Mouse (Mus musculus) forebrain, embryonic 11.5 days (tissue): Measurements from ENCODE around the gene Otc. TPM values are rescaled to one million over a fixed set of nuclear protein-coding genes. Genes with fewer than 3 reads are reported as not detected.

Experiments used
- ATAC-seq: fragments of 200-750 bp; cut with Nextera tagmentation; replicated peaks from 2 replicates; pipeline ENCODE4 v1.8.0; 2017; ENCODE audit warnings: moderate TSS enrichment; ENCODE audit not compliant: low FRiP score
- DNase-seq: peaks from one replicate; pipeline ENCODE4 v3.0.0-alpha.2; 2017; ENCODE audit warnings: low spot score
- H3K27ac ChIP-seq: fragments of 300-500 bp; sonication (generic); 2 replicates; pipeline ENCODE4 v1.5.1; 2014; ENCODE audit warnings: low read depth, low read length
- H3K27me3 ChIP-seq: fragments of 300-500 bp; sonication (generic); 2 replicates; pipeline ENCODE4 v1.6.1; 2014; ENCODE audit warnings: mild to moderate bottlenecking, low read length, mixed read lengths; ENCODE audit not compliant: control insufficient read depth, insufficient read depth
- H3K36me3 ChIP-seq: fragments of 300-500 bp; sonication (generic); 2 replicates; pipeline ENCODE4 v1.6.1; 2014; ENCODE audit warnings: mild to moderate bottlenecking, low read length, moderate library complexity, mixed read lengths; ENCODE audit not compliant: control insufficient read depth, insufficient read depth
- H3K4me1 ChIP-seq: fragments of 300-500 bp; sonication (generic); replicated peaks from 2 replicates; pipeline ENCODE4 v1.6.1; 2014; ENCODE audit warnings: low read length, mixed read lengths; ENCODE audit not compliant: control insufficient read depth, insufficient read depth
- H3K4me2 ChIP-seq: fragments of 300-500 bp; sonication (generic); 2 replicates; pipeline ENCODE4 v1.6.1; 2014; ENCODE audit warnings: low read depth, mild to moderate bottlenecking, low read length, moderate library complexity, mixed read lengths; ENCODE audit not compliant: severe bottlenecking
- H3K4me3 ChIP-seq: fragments of 300-500 bp; sonication (generic); 2 replicates; pipeline ENCODE4 v1.5.1; 2014; ENCODE audit warnings: low read depth, low read length
- H3K9ac ChIP-seq: fragments of 300-500 bp; sonication (generic); 2 replicates; pipeline ENCODE4 v1.6.1; 2014; ENCODE audit warnings: low read length
- H3K9me3 ChIP-seq: fragments of 300-500 bp; sonication (generic); 2 replicates; pipeline ENCODE4 v1.6.1; 2016; ENCODE audit warnings: low read length, mixed read lengths; ENCODE audit not compliant: control insufficient read depth
- WGBS: fragments of 180-500 bp; shearing (Covaris S2); extraction: QIAGEN DNeasy Blood & Tissue Kit; methylation state at CpG from one replicate; pipeline ENCODE4 v1.1.7; 2014; 5-methylcytosine and 5-hydroxymethylcytosine counted together
- polyA plus RNA-seq: library from polyadenylated mRNA; unstranded; fragments of >200 nt; fragmentation: Nextera tagmentation; extraction: Ambion mirVana; gene quantifications from 2 replicates; pipeline ENCODE4 v1.2.1, GENCODE M21; 2014

Gene Otc
- not detected in 2 replicates for polyA plus RNA-seq

DNA sequence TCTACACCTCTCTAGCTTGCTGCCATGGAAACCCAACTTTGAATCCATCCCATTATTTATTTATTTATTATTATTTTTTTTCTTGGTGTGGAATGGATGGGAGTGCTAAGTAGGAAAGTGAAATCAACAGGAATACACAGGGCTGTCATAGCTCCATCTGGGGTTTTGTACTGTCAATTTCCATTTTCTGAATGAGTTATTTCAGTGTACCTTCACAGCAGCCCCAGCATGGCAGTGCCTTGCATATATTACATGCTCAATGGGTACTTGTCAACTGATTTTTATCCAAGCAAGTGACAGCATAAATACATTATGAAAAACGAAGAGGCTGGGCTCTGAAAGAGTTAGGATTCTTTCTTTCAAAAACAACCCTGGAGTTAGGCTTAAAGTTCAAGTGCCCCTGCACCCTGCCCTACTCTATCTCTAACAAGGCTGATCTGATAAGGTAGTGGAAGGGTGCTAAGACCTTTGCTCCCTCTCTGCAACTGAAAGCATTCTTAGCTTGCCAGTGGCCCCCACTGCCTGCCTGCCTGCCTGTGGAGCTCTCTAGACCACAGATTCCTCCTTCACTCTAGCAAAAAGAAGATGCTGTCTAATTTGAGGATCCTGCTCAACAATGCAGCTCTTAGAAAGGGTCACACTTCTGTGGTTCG lies at the start of gene Otc:
Gene Otc, plus strand, starts transcription at position 454 of the 653 bp plus-strand sequence.
- WGBS = 63% methylated on average over 2 of the region's 2 CpGs
- ATAC-seq = no peak

DNA sequence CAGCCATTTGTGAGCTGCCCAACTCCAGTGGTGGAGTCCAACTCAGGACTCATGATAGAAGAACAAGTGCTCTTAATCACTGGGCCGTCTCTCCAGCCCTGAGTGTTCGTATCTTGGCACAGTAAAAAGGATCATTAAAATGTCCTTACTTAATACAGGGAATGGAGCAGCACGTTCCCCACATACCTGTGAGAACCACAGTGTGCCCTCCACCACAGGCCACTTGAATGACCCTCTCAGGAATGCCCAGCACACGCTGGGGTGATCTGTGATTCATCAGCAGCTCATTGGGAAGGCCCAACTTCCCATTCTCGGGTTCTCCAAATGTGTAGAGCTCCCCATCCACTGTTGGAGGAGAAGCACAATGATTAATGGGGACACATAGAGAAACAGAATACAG lies 46.2 kb upstream of the Otc start:
- Histone ChIP-seq H3K9ac (no peak overlapping the region), H3K27me3 (no peaks in the 10 kb centered on the region), H3K36me3 (no peaks in the 10 kb centered on the region; the same call in 1 of the 2 replicates), H3K4me2 (no peak overlapping the region), H3K4me1 (no peaks in the 10 kb centered on the region), H3K9me3 (no peaks in the 10 kb centered on the region), H3K4me3 (no peak overlapping the region), H3K27ac (no peak overlapping the region)
- ATAC-seq = no peak
- DNase-seq = no peak
- WGBS = 83% methylated on average over 5 of the region's 5 CpGs

More for the DNA sequence above, at the start of gene Otc:
- H3K9ac ChIP-seq = no peak within 1 kb of the TSS
- H3K27me3 ChIP-seq = no peaks in the 10 kb centered on the region
- H3K4me2 ChIP-seq = no peak within 1 kb of the TSS
- no peaks in the 10 kb centered on the region for H3K9me3 ChIP-seq
- no peak for DNase-seq
- no peaks in the 10 kb centered on the region for H3K36me3 ChIP-seq
- H3K4me1 ChIP-seq = no peaks in the 10 kb centered on the region
- no peak within 1 kb of the TSS for H3K4me3 ChIP-seq
- no peak within 1 kb of the TSS for H3K27ac ChIP-seq

DNA sequence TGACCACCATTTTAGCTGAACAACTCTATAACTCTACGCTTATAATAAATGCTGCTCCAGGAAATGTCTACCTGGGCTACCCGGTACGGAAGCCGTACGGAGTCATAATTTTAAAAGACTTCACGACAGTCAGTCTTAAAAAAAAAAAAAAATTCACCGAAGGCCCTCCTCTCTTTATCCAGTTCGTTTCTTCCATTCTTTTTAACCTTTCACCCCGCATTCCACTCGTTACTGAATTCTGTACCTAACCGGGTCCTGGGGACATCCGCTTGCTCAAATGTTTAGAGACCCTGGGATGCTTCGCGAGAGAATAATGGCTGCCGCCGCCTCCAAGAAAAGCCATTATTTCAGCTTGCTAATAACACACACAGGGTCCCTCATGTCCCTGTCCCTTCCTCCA lies 36.1 kb upstream of the Otc start:
- no peak for DNase-seq
- H3K4me3 ChIP-seq = peak overlapping the region; percentile 48
- peak overlapping the region; percentile 37; the same call in 1 of the 2 replicates for H3K27ac ChIP-seq
- no peaks in the 10 kb centered on the region for H3K9me3 ChIP-seq
- ATAC-seq = peak; percentile 12
- no peaks in the 10 kb centered on the region for H3K36me3 ChIP-seq
- peak overlapping the region; percentile 56 for H3K9ac ChIP-seq
- peak overlapping the region; percentile 45; the same call in 1 of the 2 replicates for H3K4me2 ChIP-seq
- WGBS = 22% methylated on average over 16 of the region's 16 CpGs
- H3K27me3 ChIP-seq = no peaks in the 10 kb centered on the region
- no peaks in the 10 kb centered on the region for H3K4me1 ChIP-seq

DNA sequence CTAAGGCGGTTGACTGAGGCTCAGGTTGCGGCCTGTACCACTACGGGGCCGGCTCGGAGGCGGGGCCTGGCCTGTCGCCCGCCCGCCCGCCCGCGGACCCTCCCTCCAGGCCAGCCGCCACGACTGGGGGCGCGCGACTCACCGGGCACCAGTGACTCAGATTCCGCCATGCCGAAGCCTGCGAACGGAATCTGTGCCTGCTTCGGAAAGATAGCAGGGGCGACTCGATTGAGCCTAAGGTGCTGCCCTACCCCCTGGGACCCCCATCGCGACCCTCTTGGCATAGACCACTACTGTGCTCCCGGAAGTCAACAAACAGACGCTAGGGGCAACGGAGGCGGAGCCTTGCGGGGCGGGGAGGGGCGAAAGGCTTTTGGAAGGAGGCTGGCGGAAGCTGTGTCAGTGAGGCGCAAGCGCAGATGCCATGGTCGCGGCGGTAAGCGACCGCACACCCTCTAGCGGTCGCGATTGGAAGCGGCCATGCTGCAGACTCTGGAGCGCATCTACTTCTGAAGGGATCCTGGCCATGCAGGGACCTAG lies 35.6 kb upstream of the Otc start, which contains the start of gene Rpgr:
Gene Rpgr, minus strand, starts transcription at position 511 of the 540 bp plus-strand sequence.
- peak; percentile 98 for ATAC-seq
- 20% methylated on average over 40 of the region's 47 CpGs for WGBS

GRCm38 (mm10) chrX:10219281-10219680 lies 32.8 kb upstream of the Otc start:
- Histone ChIP-seq H3K9me3 (no peaks in the 10 kb centered on the region), H3K36me3 (no peaks in the 10 kb centered on the region), H3K4me1 (no peaks in the 10 kb centered on the region), H3K27me3 (no peaks in the 10 kb centered on the region), H3K27ac (no peak overlapping the region), H3K9ac (no peak overlapping the region), H3K4me3 (no peak overlapping the region), H3K4me2 (no peak overlapping the region)
- 77% methylated on average over 6 of the region's 6 CpGs for WGBS
- DNase-seq (no peak), ATAC-seq (no peak)

More for the DNA sequence above, 35.6 kb upstream of the Otc start, which contains the start of gene Rpgr:
- peak; percentile 94 for DNase-seq
- Histone ChIP-seq H3K36me3 (no peaks in the 10 kb centered on the region), H3K27ac (peak within 1 kb of the TSS; percentile 37; the same call in 1 of the 2 replicates), H3K4me1 (no peaks in the 10 kb centered on the region), H3K9ac (peak within 1 kb of the TSS; percentile 56), H3K9me3 (no peaks in the 10 kb centered on the region), H3K4me3 (peak within 1 kb of the TSS; percentile 48), H3K27me3 (no peaks in the 10 kb centered on the region), H3K4me2 (peak within 1 kb of the TSS; percentile 45)

DNA sequence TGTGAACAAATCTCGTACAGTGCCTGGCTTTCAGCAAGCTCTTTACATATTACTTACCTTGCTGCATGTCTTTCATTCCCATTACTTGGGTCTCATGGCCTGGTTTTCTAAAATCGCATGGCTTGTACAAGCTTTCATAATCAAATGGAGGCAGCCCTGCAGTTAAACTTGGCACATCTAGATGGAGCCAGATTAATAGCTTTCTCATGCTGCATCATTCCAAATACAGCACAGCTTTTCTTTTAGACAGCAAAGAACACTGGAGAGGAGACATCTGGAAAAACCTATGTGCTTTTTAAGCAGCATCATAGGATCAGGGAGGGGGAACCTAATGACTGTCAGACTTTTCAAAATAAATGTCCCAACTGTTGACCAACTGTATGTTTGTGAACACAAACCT lies 19.1 kb upstream of the Otc start:
- H3K27me3 ChIP-seq = no peaks in the 10 kb centered on the region
- no peaks in the 10 kb centered on the region for H3K36me3 ChIP-seq
- WGBS = 76% methylated on average over 2 of the region's 2 CpGs
- H3K4me3 ChIP-seq = no peak overlapping the region
- no peak overlapping the region for H3K4me2 ChIP-seq
- H3K4me1 ChIP-seq = no peaks in the 10 kb centered on the region
- no peak overlapping the region for H3K27ac ChIP-seq
- H3K9me3 ChIP-seq = no peaks in the 10 kb centered on the region
- no peak for ATAC-seq
- no peak for DNase-seq
- no peak overlapping the region for H3K9ac ChIP-seq

DNA sequence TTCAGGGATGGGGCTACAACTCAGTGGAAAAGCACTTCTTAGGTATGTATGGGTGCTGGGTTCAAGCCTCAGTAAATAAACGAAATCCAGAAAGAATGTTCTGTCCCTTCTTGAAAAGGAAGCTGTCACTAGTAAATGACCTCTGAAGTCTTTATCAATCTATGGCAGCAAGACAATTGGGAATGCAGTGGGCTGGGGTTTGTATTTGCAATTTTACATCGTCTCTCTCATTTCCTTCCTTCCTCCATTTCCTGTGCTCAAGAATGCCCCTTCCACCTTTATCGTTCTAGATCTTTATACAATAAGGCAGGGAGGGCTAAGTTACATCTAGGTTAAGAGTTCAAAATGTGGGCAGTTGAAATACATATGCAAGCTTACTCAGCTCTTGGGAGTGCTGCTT lies 17.5 kb upstream of the Otc start:
- no peak overlapping the region for H3K27ac ChIP-seq
- H3K4me2 ChIP-seq = no peak overlapping the region
- ATAC-seq (no peak), DNase-seq (no peak)
- H3K4me1 ChIP-seq = no peaks in the 10 kb centered on the region
- no peaks in the 10 kb centered on the region for H3K27me3 ChIP-seq
- no peaks in the 10 kb centered on the region for H3K36me3 ChIP-seq
- WGBS = 88% methylated on average over 3 of the region's 3 CpGs
- H3K9ac ChIP-seq = no peak overlapping the region
- H3K9me3 ChIP-seq = no peaks in the 10 kb centered on the region
- no peak overlapping the region for H3K4me3 ChIP-seq

- no peaks in the 10 kb centered on the region for H3K36me3 ChIP-seq
- no peak for ATAC-seq
- H3K27ac ChIP-seq = no peak overlapping the region
- H3K9me3 ChIP-seq = no peaks in the 10 kb centered on the region
- H3K27me3 ChIP-seq = no peaks in the 10 kb centered on the region
- DNase-seq = no peak
- H3K4me1 ChIP-seq = no peaks in the 10 kb centered on the region
- no peak overlapping the region for H3K4me3 ChIP-seq
- no peak overlapping the region for H3K4me2 ChIP-seq
- WGBS = 41% methylated on average over 4 of the region's 4 CpGs
- no peak overlapping the region for H3K9ac ChIP-seq
Observed at GRCm38 (mm10) chrX:10239515-10239914, 12.6 kb upstream of the Otc start.

GRCm38 (mm10) chrX:10243916-10244315 lies 8.2 kb upstream of the Otc start:
- 77% methylated on average over 3 of the region's 3 CpGs for WGBS
- no peak for DNase-seq
- Histone ChIP-seq H3K9ac (no peak overlapping the region), H3K4me2 (no peak overlapping the region), H3K4me3 (no peak overlapping the region), H3K27ac (no peak overlapping the region), H3K27me3 (no peaks in the 10 kb centered on the region), H3K36me3 (no peaks in the 10 kb centered on the region), H3K4me1 (no peaks in the 10 kb centered on the region), H3K9me3 (no peaks in the 10 kb centered on the region)
- ATAC-seq = no peak
